Mouse (Mus musculus) midbrain, embryonic 12.5 days (tissue): Measurements from ENCODE around the gene Lemd1. TPM values are rescaled to one million over a fixed set of nuclear protein-coding genes. Genes with fewer than 3 reads are reported as not detected.
"Not testable (repeated sequence)": the region's sequence is repeated elsewhere in the genome, so short reads cannot be mapped to it uniquely, and the experiment has no call there.

Experiments
- ATAC-seq: fragments of 200-750 bp; cut with Nextera tagmentation; 2 replicates; pipeline ENCODE4 v1.8.0; 2017; ENCODE audit warnings: low read depth, moderate TSS enrichment, moderate library complexity; ENCODE audit not compliant: low FRiP score
- H3K27ac ChIP-seq: fragments of 300-500 bp; sonication (generic); replicated peaks from 2 replicates; pipeline ENCODE4 v1.5.1; 2016; ENCODE audit warnings: mild to moderate bottlenecking
- H3K27me3 ChIP-seq: fragments of 300-500 bp; sonication (generic); 2 replicates; pipeline ENCODE4 v1.6.1; 2016; ENCODE audit warnings: mild to moderate bottlenecking
- H3K36me3 ChIP-seq: fragments of 300-500 bp; sonication (generic); 2 replicates; pipeline ENCODE4 v1.6.1; 2016
- H3K4me1 ChIP-seq: fragments of 300-500 bp; sonication (generic); 2 replicates; pipeline ENCODE4 v1.6.1; 2016
- H3K4me2 ChIP-seq: fragments of 300-500 bp; sonication (generic); replicated peaks from 2 replicates; pipeline ENCODE4 v1.6.1; 2016; ENCODE audit warnings: mild to moderate bottlenecking, moderate library complexity
- H3K4me3 ChIP-seq: fragments of 300-500 bp; sonication (generic); 2 replicates; pipeline ENCODE4 v1.5.1; 2016; ENCODE audit warnings: mild to moderate bottlenecking
- H3K9ac ChIP-seq: fragments of 300-500 bp; sonication (generic); replicated peaks from 2 replicates; pipeline ENCODE4 v1.6.1; 2016; ENCODE audit warnings: mild to moderate bottlenecking, moderate library complexity
- H3K9me3 ChIP-seq: fragments of 300-500 bp; sonication (generic); 2 replicates; pipeline ENCODE4 v1.6.1; 2016; ENCODE audit warnings: mild to moderate bottlenecking
- WGBS: fragments of 180-500 bp; shearing (Covaris S2); methylation state at CpG from one replicate; pipeline ENCODE4 v1.1.7; 2016; 5-methylcytosine and 5-hydroxymethylcytosine counted together
- polyA plus RNA-seq: library from polyadenylated mRNA; unstranded; fragments of >200 nt; fragmentation: Nextera tagmentation; extraction: Ambion mirVana; gene quantifications from 2 replicates; pipeline ENCODE4 v1.2.1, GENCODE M21; 2016

Gene Lemd1
- polyA plus RNA-seq, 1 experiment from 2014 or later = 15.6 TPM

DNA sequence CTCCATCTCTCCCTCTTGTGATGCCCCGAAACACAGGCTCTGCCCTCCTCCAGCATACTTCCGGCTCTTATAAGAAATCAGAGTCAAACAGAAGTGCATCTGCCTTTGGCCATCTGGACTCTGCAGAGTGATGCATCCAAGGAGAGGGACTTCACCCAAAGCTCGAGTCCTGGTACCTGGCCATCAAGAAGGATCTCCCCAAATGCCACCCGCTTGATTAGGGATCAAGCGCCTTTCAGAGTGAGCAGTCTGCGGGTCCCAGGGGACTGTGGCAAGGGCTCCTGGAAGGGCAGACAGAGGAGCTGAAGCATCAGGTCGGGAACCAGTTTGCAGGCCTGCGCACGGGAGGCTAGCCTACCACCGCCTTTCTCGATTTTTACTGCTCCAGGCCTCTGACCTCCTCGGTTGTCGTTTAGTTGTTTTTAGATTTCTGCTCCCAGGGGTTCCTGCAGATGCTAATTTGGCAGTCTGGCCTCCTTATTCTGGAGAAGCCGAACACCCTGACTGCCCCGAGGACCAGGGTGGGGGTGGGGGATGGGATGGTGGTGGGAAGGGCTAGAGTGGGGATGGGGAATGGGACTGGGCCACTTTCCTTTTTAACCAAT lies 38.0 kb upstream of the Lemd1 start:
- Histone ChIP-seq H3K27ac (no peak overlapping the region), H3K9ac (no peak overlapping the region; the same call in 1 of the 2 replicates), H3K9me3 (no peaks in the 10 kb centered on the region), H3K4me1 (peaks cover 6% of the 10 kb centered on the region), H3K27me3 (peaks cover 22% of the 10 kb centered on the region), H3K36me3 (no peaks in the 10 kb centered on the region), H3K4me3 (no peak overlapping the region), H3K4me2 (no peak overlapping the region)
- 28% methylated on average over 15 of the region's 15 CpGs for WGBS
- no peak for ATAC-seq

- Histone ChIP-seq H3K36me3 (no peaks in the 10 kb centered on the region), H3K9ac (no peak overlapping the region; the same call in 1 of the 2 replicates)
Measured at GRCm38 (mm10) chr1:132153691-132154090, 37.5 kb upstream of the Lemd1 start.

DNA sequence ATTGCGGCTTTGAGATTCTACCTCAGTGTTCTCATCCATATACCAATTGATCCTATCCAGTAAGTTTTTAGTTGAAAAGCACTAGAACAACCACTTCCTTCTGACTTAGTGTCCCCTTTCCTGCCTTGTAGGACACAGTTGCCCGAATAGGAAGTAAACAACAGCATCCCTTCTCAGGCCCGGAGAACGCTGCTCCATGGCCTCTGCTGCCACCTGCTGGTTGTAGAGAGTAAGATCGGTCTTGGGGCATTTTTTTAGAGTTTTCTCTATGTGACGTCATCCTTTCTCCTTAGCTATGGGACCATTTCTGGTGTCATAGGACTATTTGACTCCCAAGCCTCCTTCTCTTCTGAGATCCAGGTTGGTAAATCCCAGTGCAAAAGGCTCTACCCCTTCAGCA lies 35.5 kb upstream of the Lemd1 start:
- Histone ChIP-seq H3K4me1 (peaks cover 32% of the 10 kb centered on the region), H3K9me3 (no peaks in the 10 kb centered on the region), H3K27me3 (peaks cover 40% of the 10 kb centered on the region), H3K36me3 (no peaks in the 10 kb centered on the region), H3K4me2 (no peak overlapping the region), H3K9ac (no peak overlapping the region), H3K4me3 (no peak overlapping the region), H3K27ac (no peak overlapping the region)
- ATAC-seq = 0 out of 2 replicates have a peak, but pooled peaks have one; percentile 38
- 16% methylated on average over 6 of the region's 6 CpGs for WGBS

More at GRCm38 (mm10) chr1:132153691-132154090, 37.5 kb upstream of the Lemd1 start:
- H3K27me3 ChIP-seq = peaks cover 27% of the 10 kb centered on the region
- H3K27ac ChIP-seq = no peak overlapping the region
- no peaks in the 10 kb centered on the region for H3K9me3 ChIP-seq
- H3K4me2 ChIP-seq = no peak overlapping the region
- H3K4me1 ChIP-seq = peaks cover 11% of the 10 kb centered on the region
- no peak overlapping the region for H3K4me3 ChIP-seq
- no peak for ATAC-seq
- 15% methylated on average over 8 of the region's 8 CpGs for WGBS

GRCm38 (mm10) chr1:132157016-132157781 lies 34.0 kb upstream of the Lemd1 start:
- no peaks in the 10 kb centered on the region for H3K9me3 ChIP-seq
- WGBS = 23% methylated on average over 14 of the region's 14 CpGs
- H3K36me3 ChIP-seq = no peaks in the 10 kb centered on the region
- no peak overlapping the region for H3K4me3 ChIP-seq
- H3K4me2 ChIP-seq = peak overlapping the region; percentile 22
- H3K27ac ChIP-seq = no peak overlapping the region
- peaks cover 36% of the 10 kb centered on the region for H3K4me1 ChIP-seq
- H3K27me3 ChIP-seq = peaks cover 44% of the 10 kb centered on the region
- H3K9ac ChIP-seq = no peak overlapping the region
- ATAC-seq = peak; percentile 77

DNA sequence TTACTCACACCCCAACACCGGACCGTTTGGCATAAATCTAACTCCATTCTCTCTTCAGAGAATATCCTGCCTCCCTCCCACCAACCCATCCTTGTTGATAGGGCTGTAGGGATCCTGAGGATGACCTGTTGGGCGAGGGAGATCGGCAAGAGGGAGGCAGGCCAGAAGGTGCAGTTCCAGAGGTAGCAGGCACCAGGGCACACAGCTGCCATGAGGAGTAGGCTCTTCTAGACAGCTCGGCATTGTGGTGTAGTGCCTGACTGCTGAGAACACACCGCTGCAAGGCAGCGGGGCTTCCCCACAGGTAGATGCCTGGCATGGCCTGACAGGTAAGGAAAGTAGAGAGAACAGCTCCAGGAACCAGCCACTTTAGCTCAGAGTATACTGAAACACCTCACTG lies 33.4 kb upstream of the Lemd1 start:
- Histone ChIP-seq H3K27ac (no peak overlapping the region), H3K36me3 (no peaks in the 10 kb centered on the region), H3K9ac (no peak overlapping the region), H3K27me3 (peaks cover 44% of the 10 kb centered on the region), H3K4me1 (peaks cover 36% of the 10 kb centered on the region), H3K4me2 (peak overlapping the region; percentile 22), H3K9me3 (no peaks in the 10 kb centered on the region), H3K4me3 (no peak overlapping the region)
- 17% methylated on average over 7 of the region's 7 CpGs for WGBS
- peak; percentile 35; the same call in 1 of the 2 replicates for ATAC-seq

GRCm38 (mm10) chr1:132158741-132159140 lies 32.5 kb upstream of the Lemd1 start:
- H3K27ac ChIP-seq = no peak overlapping the region
- H3K9me3 ChIP-seq = no peaks in the 10 kb centered on the region
- peaks cover 36% of the 10 kb centered on the region for H3K4me1 ChIP-seq
- 18% methylated on average over 2 of the region's 2 CpGs for WGBS
- H3K4me2 ChIP-seq = no peak overlapping the region
- peak overlapping the region; percentile 2; the same call in 1 of the 2 replicates for H3K9ac ChIP-seq
- H3K4me3 ChIP-seq = no peak overlapping the region
- no peaks in the 10 kb centered on the region for H3K36me3 ChIP-seq
- peaks cover 45% of the 10 kb centered on the region for H3K27me3 ChIP-seq
- ATAC-seq = no peak

DNA sequence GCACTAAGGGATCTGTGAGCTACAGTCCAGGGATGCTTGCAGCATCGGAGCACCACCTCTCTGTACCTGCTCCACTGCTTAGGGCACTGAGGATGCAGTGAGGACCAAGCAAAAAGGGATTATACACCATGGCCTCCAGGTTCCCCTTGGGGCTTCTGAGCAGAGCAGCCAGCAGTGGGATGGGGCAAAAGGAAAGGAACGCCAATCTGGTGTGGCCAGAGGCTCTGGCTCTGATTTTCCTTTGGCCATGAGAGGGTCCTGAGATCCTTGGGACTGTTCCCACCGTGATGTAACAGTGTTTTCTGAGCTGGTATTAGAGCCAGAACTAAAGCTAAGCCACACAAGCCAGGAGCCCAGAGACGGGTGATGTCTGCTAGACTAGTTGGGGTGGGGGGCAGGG lies 31.6 kb upstream of the Lemd1 start:
- Histone ChIP-seq H3K4me3 (no peak overlapping the region), H3K27ac (no peak overlapping the region), H3K9ac (no peak overlapping the region), H3K4me2 (no peak overlapping the region), H3K4me1 (peaks cover 40% of the 10 kb centered on the region), H3K9me3 (no peaks in the 10 kb centered on the region), H3K36me3 (no peaks in the 10 kb centered on the region), H3K27me3 (peaks cover 47% of the 10 kb centered on the region)
- 49% methylated on average over 4 of the region's 4 CpGs for WGBS
- ATAC-seq = no peak

- Histone ChIP-seq H3K36me3 (no peaks in the 10 kb centered on the region), H3K4me2 (no peak overlapping the region), H3K9me3 (no peaks in the 10 kb centered on the region), H3K4me3 (no peak overlapping the region), H3K9ac (no peak overlapping the region), H3K4me1 (peaks cover 45% of the 10 kb centered on the region), H3K27ac (no peak overlapping the region), H3K27me3 (peaks cover 49% of the 10 kb centered on the region)
- no peak for ATAC-seq
- WGBS = 66% methylated on average over 7 of the region's 7 CpGs
Measured at GRCm38 (mm10) chr1:132161211-132161880, 29.9 kb upstream of the Lemd1 start.

DNA sequence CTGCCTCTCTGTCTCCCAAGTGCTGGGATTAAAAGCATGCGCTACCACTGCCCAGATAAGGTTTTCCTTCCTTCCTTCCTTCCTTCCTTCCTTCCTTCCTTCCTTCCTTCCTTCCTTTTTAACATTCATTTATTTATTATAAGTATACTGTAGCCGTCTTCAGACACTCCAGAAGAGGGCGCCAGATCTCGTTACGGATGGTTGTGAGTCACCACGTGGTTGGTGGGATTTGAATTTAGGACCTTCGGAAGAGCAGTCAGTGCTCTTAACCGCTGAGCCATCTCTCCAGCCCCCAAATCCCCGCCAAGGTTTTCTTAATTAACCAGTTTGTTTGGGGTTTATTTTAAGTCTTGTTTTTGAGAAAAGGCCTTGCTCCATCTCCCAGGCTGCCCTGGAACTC lies 28.6 kb upstream of the Lemd1 start:
- not testable (repeated sequence) for ATAC-seq, H3K9me3 ChIP-seq, H3K4me2 ChIP-seq, H3K36me3 ChIP-seq, H3K9ac ChIP-seq, H3K27ac ChIP-seq, H3K4me3 ChIP-seq
- Histone ChIP-seq H3K4me1 (peaks cover 43% of the 10 kb centered on the region), H3K27me3 (peaks cover 49% of the 10 kb centered on the region)
- WGBS = 52% methylated on average over 9 of the region's 9 CpGs

DNA sequence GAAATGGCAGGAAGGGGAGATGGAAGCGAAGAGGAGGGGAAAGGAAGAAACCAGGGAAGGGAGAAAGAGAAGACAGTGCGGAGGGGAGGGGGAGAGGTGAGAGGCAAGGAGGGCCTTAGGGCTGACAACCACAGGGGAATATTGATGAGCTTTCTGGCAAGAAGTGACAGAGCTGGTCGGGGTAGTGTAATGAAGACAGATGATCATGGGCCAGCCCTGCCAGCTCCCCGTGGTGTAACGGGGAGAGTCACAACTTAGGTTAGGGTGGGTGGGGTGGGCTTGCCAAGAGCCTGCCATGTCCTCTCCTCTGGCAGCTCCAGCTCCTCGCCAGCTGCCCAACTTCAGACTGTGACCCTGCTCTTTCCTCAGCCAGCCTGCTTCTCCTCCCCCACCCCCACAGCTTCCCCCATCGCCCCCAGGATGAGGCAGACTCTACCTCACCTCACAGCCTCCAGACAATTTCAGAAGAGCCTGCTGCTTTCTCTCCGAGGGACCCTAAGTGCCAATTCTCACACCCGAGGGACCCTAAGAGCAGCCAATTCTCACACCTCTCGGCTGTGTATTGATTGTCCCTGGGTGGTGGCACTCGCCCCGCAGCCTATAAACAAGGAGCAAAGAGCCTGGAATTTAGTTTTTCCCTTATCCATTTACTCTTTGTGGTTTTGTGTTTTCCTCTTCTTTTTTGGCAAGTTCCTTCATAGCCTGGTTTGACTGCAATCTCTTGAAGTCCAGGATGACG lies 26.3 kb upstream of the Lemd1 start:
- Histone ChIP-seq H3K9me3 (no peaks in the 10 kb centered on the region), H3K9ac (no peak overlapping the region), H3K4me1 (peaks cover 34% of the 10 kb centered on the region), H3K27me3 (peaks cover 36% of the 10 kb centered on the region), H3K27ac (no peak overlapping the region), H3K36me3 (no peaks in the 10 kb centered on the region), H3K4me3 (no peak overlapping the region), H3K4me2 (no peak overlapping the region)
- ATAC-seq = no peak
- 47% methylated on average over 13 of the region's 13 CpGs for WGBS

DNA sequence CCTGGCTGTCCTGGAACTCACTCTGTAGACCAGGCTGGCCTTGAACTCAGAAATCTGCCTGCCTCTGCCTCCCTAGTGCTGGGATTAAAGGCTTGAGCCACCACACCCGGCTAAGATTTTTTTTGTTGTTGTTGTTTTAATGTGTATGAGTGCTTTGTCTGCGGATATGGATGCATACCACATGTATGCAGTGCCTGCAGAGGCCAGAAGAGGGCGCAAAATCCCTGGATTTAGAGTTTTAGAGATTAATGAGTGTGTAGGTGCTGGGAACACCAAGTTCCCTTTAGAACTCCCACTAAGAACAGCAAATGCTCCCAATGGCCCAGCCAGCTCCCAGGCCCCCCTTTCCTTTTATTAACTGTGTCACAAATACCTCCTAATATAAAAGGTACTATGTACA lies 25.4 kb upstream of the Lemd1 start:
- ATAC-seq = no peak
- no peak overlapping the region for H3K4me3 ChIP-seq

More for the DNA sequence above, 25.4 kb upstream of the Lemd1 start:
- Histone ChIP-seq H3K4me1 (peaks cover 27% of the 10 kb centered on the region), H3K4me2 (no peak overlapping the region), H3K36me3 (no peaks in the 10 kb centered on the region), H3K27ac (no peak overlapping the region), H3K9me3 (no peaks in the 10 kb centered on the region), H3K27me3 (peaks cover 38% of the 10 kb centered on the region), H3K9ac (no peak overlapping the region)
- WGBS = 51% methylated on average over 3 of the region's 3 CpGs
